Mouse (Mus musculus) embryonic facial prominence, embryonic 13.5 days (tissue): ENCODE results near the gene Hoxa6. TPM values are rescaled to one million over a fixed set of nuclear protein-coding genes. Genes with fewer than 3 reads are reported as not detected.

ENCODE experiments used
- ATAC-seq: fragments of 200-750 bp; cut with Nextera tagmentation; 2 replicates; pipeline ENCODE4 v1.8.0; 2017; ENCODE audit warnings: low read depth; ENCODE audit not compliant: insufficient number of reproducible peaks, insufficient read depth, low FRiP score, low TSS enrichment
- H3K27ac ChIP-seq: fragments of 300-500 bp; sonication (generic); 2 replicates; pipeline ENCODE4 v1.5.1; 2015; ENCODE audit warnings: moderate library complexity, mild to moderate bottlenecking, inconsistent platforms
- H3K27me3 ChIP-seq: fragments of 300-500 bp; sonication (generic); 2 replicates; pipeline ENCODE4 v1.6.1; 2015; ENCODE audit warnings: mild to moderate bottlenecking, inconsistent platforms
- H3K36me3 ChIP-seq: fragments of 300-500 bp; sonication (generic); 2 replicates; pipeline ENCODE4 v1.6.1; 2015; ENCODE audit warnings: mild to moderate bottlenecking, inconsistent platforms
- H3K4me1 ChIP-seq: fragments of 300-500 bp; sonication (generic); 2 replicates; pipeline ENCODE4 v1.6.1; 2015; ENCODE audit warnings: inconsistent platforms
- H3K4me2 ChIP-seq: fragments of 300-500 bp; sonication (generic); 2 replicates; pipeline ENCODE4 v1.6.1; 2015; ENCODE audit warnings: moderate library complexity, mild to moderate bottlenecking, inconsistent platforms
- H3K4me3 ChIP-seq: fragments of 300-500 bp; sonication (generic); 2 replicates; pipeline ENCODE4 v1.5.1; 2015; ENCODE audit warnings: mild to moderate bottlenecking, inconsistent platforms
- H3K9ac ChIP-seq: fragments of 300-500 bp; sonication (generic); 2 replicates; pipeline ENCODE4 v1.6.1; 2015; ENCODE audit warnings: mild to moderate bottlenecking, inconsistent platforms
- H3K9me3 ChIP-seq: fragments of 300-500 bp; sonication (generic); 2 replicates; pipeline ENCODE4 v1.6.1; 2016; ENCODE audit warnings: inconsistent platforms
- WGBS: fragments of 180-500 bp; shearing (Covaris S2); methylation state at CpG from one replicate; pipeline ENCODE4 v1.1.7; 2015; ENCODE audit warnings: mixed read lengths; 5-methylcytosine and 5-hydroxymethylcytosine counted together
- polyA plus RNA-seq: library from polyadenylated mRNA; unstranded; fragments of >200 nt; fragmentation: Nextera tagmentation; extraction: Ambion mirVana; gene quantifications from 2 replicates; pipeline ENCODE4 v1.2.1, GENCODE M21; 2015

The Hoxa6 gene
- polyA plus RNA-seq, 1 experiment from 2014 or later = 0.81 TPM

GRCm38 (mm10) chr6:52239625-52240388 lies 31.3 kb upstream of the Hoxa6 start:
- no peaks in the 10 kb centered on the region for H3K36me3 ChIP-seq
- peaks cover 99% of the 10 kb centered on the region for H3K27me3 ChIP-seq
- H3K4me2 ChIP-seq = peak overlapping the region; percentile 36; the same call in 1 of the 2 replicates
- H3K9ac ChIP-seq = no peak overlapping the region
- WGBS = 1% methylated on average over 30 of the region's 30 CpGs
- no peaks in the 10 kb centered on the region for H3K9me3 ChIP-seq
- no peak for ATAC-seq
- H3K4me1 ChIP-seq = no peaks in the 10 kb centered on the region
- H3K4me3 ChIP-seq = peak overlapping the region; percentile 20; the same call in 1 of the 2 replicates
- H3K27ac ChIP-seq = no peak overlapping the region

- WGBS = 1% methylated on average over 7 of the region's 7 CpGs
- Histone ChIP-seq H3K36me3 (no peaks in the 10 kb centered on the region), H3K27ac (no peak overlapping the region), H3K4me3 (no peak overlapping the region), H3K4me1 (0 out of 2 replicates have a peak, but pooled peaks cover 7% of the 10 kb centered on the region), H3K9me3 (no peaks in the 10 kb centered on the region), H3K27me3 (peaks cover 99% of the 10 kb centered on the region), H3K9ac (no peak overlapping the region), H3K4me2 (no peak overlapping the region)
- ATAC-seq = no peak
Observed at GRCm38 (mm10) chr6:52238976-52239375, 30.5 kb upstream of the Hoxa6 start.

- no peak overlapping the region for H3K4me3 ChIP-seq
- H3K27ac ChIP-seq = no peak overlapping the region
- H3K9ac ChIP-seq = no peak overlapping the region
- H3K27me3 ChIP-seq = peaks cover 99% of the 10 kb centered on the region
- WGBS = 3% methylated on average over 7 of the region's 7 CpGs
- no peaks in the 10 kb centered on the region for H3K36me3 ChIP-seq
- ATAC-seq = no peak
- H3K4me2 ChIP-seq = no peak overlapping the region
- no peaks in the 10 kb centered on the region for H3K9me3 ChIP-seq
- 0 out of 2 replicates have a peak, but pooled peaks cover 8% of the 10 kb centered on the region for H3K4me1 ChIP-seq
Observed at GRCm38 (mm10) chr6:52238155-52238545, 29.6 kb upstream of the Hoxa6 start.

GRCm38 (mm10) chr6:52237346-52238154 lies 29.0 kb upstream of the Hoxa6 start:
- Histone ChIP-seq H3K27ac (no peak overlapping the region), H3K4me3 (no peak overlapping the region), H3K27me3 (peaks cover 99% of the 10 kb centered on the region), H3K4me2 (no peak overlapping the region), H3K4me1 (0 out of 2 replicates have a peak, but pooled peaks cover 8% of the 10 kb centered on the region), H3K9ac (no peak overlapping the region), H3K36me3 (no peaks in the 10 kb centered on the region), H3K9me3 (no peaks in the 10 kb centered on the region)
- 11% methylated on average over 10 of the region's 10 CpGs for WGBS
- ATAC-seq = no peak

GRCm38 (mm10) chr6:52236806-52237205 lies 28.3 kb upstream of the Hoxa6 start:
- Histone ChIP-seq H3K27me3 (peaks cover 99% of the 10 kb centered on the region), H3K4me1 (0 out of 2 replicates have a peak, but pooled peaks cover 8% of the 10 kb centered on the region), H3K4me2 (no peak overlapping the region), H3K4me3 (no peak overlapping the region), H3K9ac (no peak overlapping the region), H3K9me3 (no peaks in the 10 kb centered on the region), H3K36me3 (no peaks in the 10 kb centered on the region), H3K27ac (no peak overlapping the region)
- WGBS = 10% methylated on average over 3 of the region's 3 CpGs
- ATAC-seq = no peak

GRCm38 (mm10) chr6:52235866-52236265 lies 27.3 kb upstream of the Hoxa6 start:
- Histone ChIP-seq H3K4me1 (0 out of 2 replicates have a peak, but pooled peaks cover 8% of the 10 kb centered on the region), H3K36me3 (no peaks in the 10 kb centered on the region), H3K27ac (no peak overlapping the region), H3K9ac (no peak overlapping the region), H3K4me2 (no peak overlapping the region), H3K4me3 (no peak overlapping the region), H3K27me3 (peaks cover 98% of the 10 kb centered on the region), H3K9me3 (no peaks in the 10 kb centered on the region)
- no peak for ATAC-seq
- 17% methylated on average over 6 of the region's 6 CpGs for WGBS

GRCm38 (mm10) chr6:52235267-52235666 lies 26.7 kb upstream of the Hoxa6 start:
- Histone ChIP-seq H3K9me3 (no peaks in the 10 kb centered on the region), H3K36me3 (no peaks in the 10 kb centered on the region), H3K4me3 (no peak overlapping the region), H3K27me3 (peaks cover 98% of the 10 kb centered on the region), H3K9ac (no peak overlapping the region), H3K4me2 (no peak overlapping the region), H3K27ac (no peak overlapping the region), H3K4me1 (peaks cover 8% of the 10 kb centered on the region; the same call in 1 of the 2 replicates)
- 23% methylated on average over 9 of the region's 9 CpGs for WGBS
- no peak for ATAC-seq

- no peak overlapping the region for H3K9ac ChIP-seq
- H3K4me3 ChIP-seq = peak overlapping the region; percentile 13; the same call in 1 of the 2 replicates
- WGBS = 1% methylated on average over 67 of the region's 68 CpGs
- H3K36me3 ChIP-seq = no peaks in the 10 kb centered on the region
- no peak overlapping the region for H3K27ac ChIP-seq
- peaks cover 98% of the 10 kb centered on the region for H3K27me3 ChIP-seq
- ATAC-seq = no peak
- H3K4me2 ChIP-seq = no peak overlapping the region
- H3K4me1 ChIP-seq = peaks cover 11% of the 10 kb centered on the region; the same call in 1 of the 2 replicates
- H3K9me3 ChIP-seq = no peaks in the 10 kb centered on the region
Observed at GRCm38 (mm10) chr6:52234428-52235140, 26.1 kb upstream of the Hoxa6 start.

GRCm38 (mm10) chr6:52233546-52234427 lies 25.3 kb upstream of the Hoxa6 start:
- H3K9ac ChIP-seq = no peak overlapping the region
- no peaks in the 10 kb centered on the region for H3K9me3 ChIP-seq
- H3K36me3 ChIP-seq = no peaks in the 10 kb centered on the region
- no peak overlapping the region for H3K4me2 ChIP-seq
- WGBS = 1% methylated on average over 70 of the region's 70 CpGs
- H3K4me3 ChIP-seq = peak overlapping the region; percentile 13; the same call in 1 of the 2 replicates
- H3K27ac ChIP-seq = no peak overlapping the region
- H3K4me1 ChIP-seq = peaks cover 14% of the 10 kb centered on the region; the same call in 1 of the 2 replicates
- no peak for ATAC-seq
- peaks cover 99% of the 10 kb centered on the region for H3K27me3 ChIP-seq

- H3K4me3 ChIP-seq = no peak overlapping the region
- no peak overlapping the region for H3K27ac ChIP-seq
- 3% methylated on average over 23 of the region's 23 CpGs for WGBS
- ATAC-seq = no peak
- H3K27me3 ChIP-seq = peaks cover 98% of the 10 kb centered on the region
- no peak overlapping the region for H3K4me2 ChIP-seq
- H3K9ac ChIP-seq = no peak overlapping the region
- H3K4me1 ChIP-seq = peaks cover 14% of the 10 kb centered on the region; the same call in 1 of the 2 replicates
- no peaks in the 10 kb centered on the region for H3K9me3 ChIP-seq
- H3K36me3 ChIP-seq = no peaks in the 10 kb centered on the region
Observed at GRCm38 (mm10) chr6:52232984-52233545, 24.5 kb upstream of the Hoxa6 start.
